Mouse (Mus musculus) cerebellum, adult 2 months (tissue): ENCODE measurements around the gene Crat. TPM values are rescaled to one million over a fixed set of nuclear protein-coding genes. Genes with fewer than 3 reads are reported as not detected.

Source experiments
- DNase-seq, 2 experiments: peaks; one replicate each; pipeline ENCODE4 v3.0.0; 2021
- H3K27ac ChIP-seq: fragments of 200-500 bp; 2 replicates; pipeline ENCODE4 v1.5.1; 2012; ENCODE audit warnings: low read length, control low read depth, inconsistent platforms; ENCODE audit not compliant: insufficient read depth
- H3K27me3 ChIP-seq: fragments of 200-500 bp; 2 replicates; pipeline ENCODE4 v1.6.1; 2012; ENCODE audit warnings: inconsistent platforms, mild to moderate bottlenecking, low read length, moderate library complexity; ENCODE audit not compliant: control insufficient read depth, insufficient read depth
- H3K4me1 ChIP-seq: fragments of 200-500 bp; 2 replicates; pipeline ENCODE4 v1.6.1; 2011; ENCODE audit warnings: low read length; ENCODE audit not compliant: control insufficient read depth, insufficient read depth
- H3K4me3 ChIP-seq: fragments of 200-500 bp; replicated peaks from 2 replicates; pipeline ENCODE3; 2011; ENCODE audit warnings: mild to moderate bottlenecking, low read depth, low read length, control low read depth; ENCODE audit not compliant: insufficient read depth
- CTCF ChIP-seq: fragments of 200-500 bp; IDR thresholded peaks from 2 replicates; pipeline ENCODE4 v1.5.1; 2011; ENCODE audit warnings: low read depth, mild to moderate bottlenecking, control low read depth, low read length, moderate library complexity, borderline replicate concordance; ENCODE audit not compliant: insufficient read depth
- POLR2A ChIP-seq: fragments of 200-500 bp; IDR thresholded peaks from 2 replicates; pipeline ENCODE4 v1.6.1; 2011; ENCODE audit warnings: low read length, control low read depth, borderline replicate concordance; ENCODE audit not compliant: insufficient read depth
- WGBS: fragments of 180-500 bp; shearing (Covaris S2); methylation state at CpG from one replicate; pipeline ENCODE4 v1.1.7; 2018; 5-methylcytosine and 5-hydroxymethylcytosine counted together
- polyA plus RNA-seq: library from polyadenylated mRNA; depleted of rRNA; stranded (reverse); fragments of >200 nt; gene quantifications from 2 replicates; pipeline ENCODE4 v1.2.3, GENCODE M21; 2012; rRNA removed

The Crat gene
- polyA plus RNA-seq, 1 experiment: 50.9 TPM

DNA sequence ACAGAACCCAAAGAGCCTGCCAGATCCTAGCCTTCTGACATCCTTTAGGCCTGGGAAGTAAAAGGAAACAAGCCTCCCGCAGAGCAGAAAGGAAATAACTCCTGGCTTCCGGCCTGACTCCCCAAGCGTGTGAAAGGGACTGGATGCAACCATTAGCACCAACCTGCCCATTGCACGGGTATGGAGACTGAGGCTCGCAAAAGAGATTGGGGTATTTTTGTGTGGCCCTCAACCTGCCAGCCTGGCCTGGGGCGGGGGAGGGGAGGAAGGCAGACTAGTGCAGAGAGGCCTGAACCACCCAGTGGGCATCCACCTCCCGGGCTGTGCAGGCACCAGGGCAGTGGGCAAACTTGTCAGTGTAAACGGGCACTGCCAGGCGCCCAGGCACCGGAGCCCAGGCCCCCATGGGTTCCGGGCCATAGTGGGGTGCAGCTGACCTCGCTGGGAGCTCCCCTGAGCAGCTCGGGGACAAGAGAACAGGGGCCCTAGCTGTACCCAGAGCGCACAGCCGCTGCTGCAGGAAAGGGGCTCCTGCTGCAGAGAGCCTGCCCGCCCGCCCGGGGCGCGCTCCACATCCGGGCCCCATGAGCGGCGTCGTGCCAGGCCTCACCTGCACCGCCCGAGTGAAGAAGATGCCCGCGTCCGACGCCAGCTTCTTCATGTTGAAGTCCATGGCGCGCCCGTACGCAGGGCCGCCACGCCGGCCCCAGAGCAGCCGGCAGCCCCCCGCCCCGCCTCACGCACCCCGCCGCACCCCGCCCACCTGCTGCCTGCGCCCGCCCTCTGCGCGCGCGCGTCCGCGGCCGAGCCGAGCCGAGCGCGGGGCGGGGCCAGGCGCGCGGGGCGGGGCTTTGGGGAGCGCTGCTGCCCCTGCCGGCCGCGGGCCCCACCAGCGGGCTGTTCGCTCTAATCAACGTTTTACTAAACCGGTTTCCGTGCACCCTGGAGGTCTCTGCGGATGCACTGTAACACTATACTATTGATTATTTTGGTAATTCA, 56.8 kb downstream of the Crat start, which contains the start of gene Sh3glb2:
TSS of gene Sh3glb2 (minus strand) at position 805 of the 999 bp plus-strand sequence.
- TF ChIP-seq POLR2A (peak; percentile 3; the same call in 1 of the 2 replicates), CTCF (peak; percentile 37; the same call in 1 of the 2 replicates)
- H3K4me3 ChIP-seq: peak within 1 kb of the TSS; percentile 72
- 1% methylated on average over 67 of the region's 73 CpGs for WGBS
- no peaks in the 10 kb centered on the region for H3K27me3 ChIP-seq
- DNase-seq: peak; percentile 88 to 91
- peaks cover 38% of the 10 kb centered on the region for H3K4me1 ChIP-seq
- peak within 1 kb of the TSS; percentile 96 for H3K27ac ChIP-seq

DNA sequence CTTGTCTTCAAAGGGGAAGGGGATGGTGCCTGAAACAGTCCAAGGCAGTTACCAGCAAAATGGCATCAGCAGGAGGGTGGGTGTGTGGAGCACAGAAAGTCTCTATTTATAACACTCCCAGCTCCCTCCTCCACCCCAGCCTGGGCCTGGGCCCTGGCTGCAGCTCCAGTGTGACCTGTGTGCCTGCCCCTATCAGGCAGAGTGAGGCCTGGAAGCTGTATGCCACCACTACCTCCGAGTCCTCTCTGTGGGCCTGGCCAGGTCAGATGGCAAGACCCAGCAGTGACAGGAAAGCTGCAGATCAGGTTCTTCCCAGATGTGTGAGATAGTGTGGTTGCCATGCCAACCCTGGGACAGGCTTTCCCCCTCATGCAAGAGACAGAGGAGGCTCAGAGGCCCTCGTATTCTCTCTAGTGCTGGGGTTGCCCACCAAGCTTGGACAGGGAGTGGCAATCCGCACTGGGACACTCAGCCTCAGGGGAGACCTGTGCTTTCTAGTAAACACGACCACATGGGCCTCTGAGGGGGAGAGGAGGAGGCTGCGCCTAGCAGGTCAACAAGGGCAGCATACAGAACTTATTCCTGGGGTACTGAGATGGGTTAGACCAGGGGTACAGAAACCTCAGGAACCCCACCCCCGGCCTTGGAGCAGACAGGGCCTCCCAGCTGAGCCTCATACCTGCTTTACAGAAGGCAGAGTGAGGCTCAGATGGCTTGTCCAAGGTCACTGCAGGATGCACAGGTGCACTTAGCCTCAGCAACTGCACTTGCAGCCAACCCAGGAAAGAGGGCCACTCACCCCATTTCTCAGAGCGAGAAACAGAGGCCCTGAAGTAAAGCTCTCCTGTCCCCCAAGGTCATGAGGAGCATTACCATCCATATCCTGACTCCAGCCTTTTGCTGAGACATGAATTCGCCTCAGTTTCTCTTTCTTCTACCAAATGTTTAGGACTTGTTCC, 57.8 kb downstream of the Crat start:
- no peaks in the 10 kb centered on the region for H3K27me3 ChIP-seq
- H3K4me1 ChIP-seq: peaks cover 42% of the 10 kb centered on the region
- TF ChIP-seq CTCF (no peak), POLR2A (no peak)
- H3K27ac ChIP-seq: peak overlapping the region; percentile 96
- H3K4me3 ChIP-seq: peak overlapping the region; percentile 72
- 8% methylated on average over 8 of the region's 8 CpGs for WGBS
- DNase-seq: peak in 1 of 2 experiments; percentile 71

DNA sequence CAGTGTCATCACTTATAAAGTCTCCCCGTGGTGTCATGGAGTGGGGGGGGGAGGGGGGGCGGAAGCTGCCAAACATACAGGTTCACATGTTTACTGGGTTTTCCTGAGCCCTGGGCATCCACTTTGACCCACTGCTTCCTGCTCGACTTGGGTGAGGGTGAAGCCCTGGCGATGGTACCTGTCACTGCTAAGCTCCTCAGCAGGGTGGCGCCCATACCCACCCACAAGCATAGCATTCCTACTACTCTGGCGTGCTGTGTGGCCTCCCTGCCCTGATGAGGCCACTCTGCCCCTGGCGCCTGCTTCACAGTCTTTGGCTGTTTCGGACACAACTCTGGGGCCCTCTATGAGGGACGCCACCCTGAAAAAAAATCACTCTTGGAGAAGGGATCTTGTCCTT, 58.7 kb downstream of the Crat start:
- H3K27ac ChIP-seq: peak overlapping the region; percentile 96
- no peak for DNase-seq
- 32% methylated on average over 9 of the region's 9 CpGs for WGBS
- peaks cover 42% of the 10 kb centered on the region for H3K4me1 ChIP-seq
- peak overlapping the region; percentile 72 for H3K4me3 ChIP-seq
- TF ChIP-seq CTCF (no peak), POLR2A (no peak)
- H3K27me3 ChIP-seq: no peaks in the 10 kb centered on the region

DNA sequence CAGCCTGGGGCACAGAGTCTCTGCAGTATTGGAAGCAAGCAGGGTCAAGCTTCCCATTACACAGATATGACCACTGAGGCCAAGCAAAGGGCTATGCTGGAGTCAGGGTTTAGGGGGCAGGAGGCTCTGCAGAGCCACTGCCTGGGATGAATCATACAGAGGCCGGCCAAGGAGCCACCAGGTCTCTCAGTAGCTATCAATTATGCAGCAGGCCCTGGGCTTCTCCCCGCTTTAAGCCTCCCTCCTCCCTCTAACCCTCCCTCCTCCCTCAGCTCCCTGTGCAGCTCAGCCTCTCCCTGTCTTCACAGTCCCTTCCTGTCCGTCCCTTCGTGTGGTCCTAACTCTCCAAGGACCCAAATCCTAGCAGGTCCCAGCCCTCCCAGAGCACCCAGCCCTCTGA, 59.3 kb downstream of the Crat start:
- Histone ChIP-seq H3K4me1 (peaks cover 42% of the 10 kb centered on the region), H3K27ac (peak overlapping the region; percentile 42), H3K4me3 (peak overlapping the region; percentile 6), H3K27me3 (no peaks in the 10 kb centered on the region)
- 5% methylated on average over 4 of the region's 4 CpGs for WGBS
- TF ChIP-seq CTCF (no peak), POLR2A (no peak)
- DNase-seq: peak in 1 of 2 experiments; percentile 64

DNA sequence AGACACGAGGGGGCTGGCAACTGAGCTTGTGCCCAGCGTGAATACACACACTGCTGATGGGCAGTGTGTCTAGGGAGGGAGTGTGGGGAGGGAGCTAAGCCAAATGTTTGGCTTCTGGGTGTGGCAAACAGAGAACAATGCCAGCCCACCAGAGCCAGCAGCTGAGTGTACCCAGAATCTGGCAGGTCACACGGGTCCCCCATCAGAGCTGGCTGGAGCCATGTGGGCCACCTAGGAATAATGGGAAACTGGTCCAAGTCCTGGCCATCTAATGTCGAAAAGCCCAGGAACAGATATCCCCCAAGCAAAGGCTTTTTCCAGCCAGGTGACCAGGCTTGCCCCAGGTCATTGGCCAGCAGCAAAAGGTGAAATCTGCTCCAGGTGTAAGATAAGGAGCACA, 59.8 kb downstream of the Crat start:
- WGBS: 4% methylated on average over 4 of the region's 4 CpGs
- peak; percentile 69 to 83 for DNase-seq
- Histone ChIP-seq H3K4me3 (peak overlapping the region; percentile 6), H3K27ac (peak overlapping the region; percentile 42), H3K27me3 (no peaks in the 10 kb centered on the region), H3K4me1 (peaks cover 42% of the 10 kb centered on the region)
- no peak for TF ChIP-seq POLR2A
- TF ChIP-seq CTCF: no peak

DNA sequence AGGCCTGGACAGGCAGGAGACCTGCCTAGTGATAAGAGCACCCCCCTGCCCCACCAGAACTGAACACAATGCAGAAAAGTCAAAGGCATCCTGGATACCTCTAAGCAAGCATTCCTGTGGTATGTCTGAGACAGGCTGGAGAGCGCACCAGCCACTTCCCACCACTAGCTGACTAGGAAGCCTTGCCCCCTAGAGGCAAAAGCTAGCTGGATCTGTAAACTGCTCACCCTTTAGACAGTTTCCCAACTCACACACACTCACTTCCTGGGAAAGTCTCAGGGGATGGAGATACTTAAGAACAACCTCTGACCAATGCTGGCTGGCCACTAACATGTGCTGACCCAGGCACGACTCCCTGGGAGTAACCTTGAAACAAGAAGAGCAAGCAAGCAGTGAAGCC, 64.5 kb downstream of the Crat start:
- peaks cover 23% of the 10 kb centered on the region for H3K4me1 ChIP-seq
- no peak for DNase-seq
- no peak overlapping the region for H3K4me3 ChIP-seq
- no peaks in the 10 kb centered on the region for H3K27me3 ChIP-seq
- TF ChIP-seq CTCF (no peak), POLR2A (no peak)
- no peak overlapping the region for H3K27ac ChIP-seq
- 84% methylated on average over 2 of the region's 2 CpGs for WGBS

Other genes with a start within 250 kb of the Crat start
- 52.9 and 54.1 TPM in 2 replicates for gene Endog, start 244.3 kb downstream of the Crat start, polyA plus RNA-seq
- 50.5 and 52.7 TPM in 2 replicates for gene Spout1, start 237.4 kb downstream of the Crat start, polyA plus RNA-seq
- 45.6 and 55.8 TPM in 2 replicates for gene Kyat1, start 210.0 kb downstream of the Crat start, polyA plus RNA-seq
- 54.8 and 58.0 TPM in 2 replicates for gene Lrrc8a, start 178.1 kb downstream of the Crat start, polyA plus RNA-seq
- 8.5 and 8.6 TPM in 2 replicates for gene Gm28035, start 175.2 kb downstream of the Crat start, polyA plus RNA-seq
- 25.7 and 30.2 TPM in 2 replicates for gene Phyhd1, start 149.6 kb downstream of the Crat start, polyA plus RNA-seq
- gene Gm28038, start 134.8 kb downstream of the Crat start, polyA plus RNA-seq: not detected in 2 replicates
- gene Dolk, start 129.5 kb downstream of the Crat start, polyA plus RNA-seq: 20.8 and 21.8 TPM in 2 replicates
- gene Nup188, start 129.4 kb downstream of the Crat start, polyA plus RNA-seq: 19.4 and 22.9 TPM in 2 replicates
- gene Sh3glb2, start 56.5 kb downstream of the Crat start, polyA plus RNA-seq: 509 and 525 TPM in 2 replicates
- gene Miga2, start 51.6 kb downstream of the Crat start, polyA plus RNA-seq: 108 and 114 TPM in 2 replicates
- 50.5 and 55.9 TPM in 2 replicates for gene Dolpp1, start 23.6 kb downstream of the Crat start, polyA plus RNA-seq
- gene Ptpa, start 226 bp upstream of the Crat start, polyA plus RNA-seq: 204 and 207 TPM in 2 replicates
- 5.1 and 7.5 TPM in 2 replicates for gene Ier5l, start 58.4 kb upstream of the Crat start, polyA plus RNA-seq
- 3.2 and 3.7 TPM in 2 replicates for gene Cstad, start 179.2 kb upstream of the Crat start, polyA plus RNA-seq